Mouse (Mus musculus): ENCODE results near the gene Spin2d. TPM values are rescaled to one million over a fixed set of nuclear protein-coding genes. Genes with fewer than 3 reads are reported as not detected.
"Not testable (repeated sequence)": the region's sequence is repeated elsewhere in the genome, so short reads cannot be mapped to it uniquely, and the experiment has no call there.

The Spin2d gene
- not detected for total RNA-seq (2021)

DNA sequence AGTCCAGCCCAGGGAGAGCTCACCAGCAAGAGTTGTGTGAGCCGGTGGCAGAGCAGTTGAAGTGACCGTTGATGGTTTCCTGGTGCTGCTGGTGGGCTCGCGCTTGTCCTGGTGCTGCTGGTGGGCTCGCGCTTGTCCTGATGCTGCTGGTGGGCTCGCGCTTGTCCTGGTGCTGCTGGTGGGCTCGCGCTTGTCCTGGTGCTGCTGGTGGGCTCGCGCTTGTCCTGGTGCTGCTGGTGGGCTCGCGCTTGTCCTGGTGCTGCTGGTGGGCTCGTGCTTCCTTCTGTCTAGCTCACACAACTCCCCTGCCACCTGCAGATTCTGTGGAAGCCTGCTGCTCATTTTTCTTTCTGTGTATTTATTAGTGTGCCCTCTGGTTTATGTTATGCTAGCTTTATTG is at the start of gene Spin2d:
TSS of gene Spin2d (minus strand) at position 101 of the 400 bp plus-strand sequence.
- not testable (repeated sequence) for DNase-seq

DNA sequence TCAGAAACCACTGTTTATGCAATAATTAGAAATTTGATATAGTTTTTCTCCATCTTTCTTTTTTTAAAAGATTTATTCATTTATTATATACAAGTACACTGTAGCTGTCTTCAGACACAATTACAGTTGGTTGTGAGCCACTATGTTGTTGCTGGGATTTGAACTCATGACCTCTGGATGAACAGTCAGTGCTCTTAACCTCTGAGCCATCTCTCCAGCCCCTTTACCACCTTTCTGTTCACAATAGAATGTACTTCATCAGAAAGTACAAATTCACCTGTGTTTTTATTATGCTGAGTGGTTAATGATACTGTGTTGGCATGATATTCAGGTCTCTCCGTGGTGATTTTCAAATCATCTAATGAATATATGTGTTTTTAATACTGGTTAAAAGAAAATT is 48.6 kb upstream of the Spin2d start:
- DNase-seq, result no peak

DNA sequence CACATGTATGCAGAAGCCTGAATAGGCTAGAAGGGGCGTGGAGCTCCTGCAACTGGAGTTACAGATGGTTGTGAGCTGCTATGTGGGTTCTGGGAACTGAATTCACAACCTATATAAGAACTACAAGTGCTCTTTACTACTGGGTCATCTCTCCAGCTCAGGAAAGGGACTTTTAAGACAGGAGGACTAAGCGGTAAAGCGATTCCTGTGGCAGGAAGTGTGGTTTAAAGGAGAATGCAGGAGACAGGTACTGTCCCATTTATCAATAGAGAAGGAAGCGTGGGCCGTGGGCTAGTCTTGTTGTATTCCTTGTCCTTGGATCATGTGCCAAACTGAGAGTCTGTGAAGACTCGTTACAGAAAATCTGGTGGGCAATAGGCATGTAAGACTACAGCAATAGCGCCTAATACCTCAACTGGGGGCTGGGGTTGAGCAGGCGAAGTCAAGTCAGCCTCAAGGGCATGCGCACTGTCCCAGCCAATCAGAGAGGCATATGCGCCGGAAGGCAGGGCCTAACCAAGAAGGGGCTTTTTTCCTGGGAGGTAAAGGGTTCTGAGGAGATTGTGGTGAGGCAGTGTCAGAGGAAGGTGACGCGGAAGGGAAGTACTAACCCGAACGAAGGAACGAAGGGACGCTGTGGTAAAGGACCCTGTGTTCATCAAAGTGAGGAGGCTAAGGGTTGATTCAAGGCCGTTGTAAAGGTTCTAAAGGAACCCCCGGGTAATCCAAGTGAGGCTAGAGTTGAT is 37.2 kb upstream of the Spin2d start, which contains the start of gene Xlr4b:
TSS of gene Xlr4b (plus strand) at position 515 of the 746 bp plus-strand sequence.
- DNase-seq, result not testable (repeated sequence)

DNA sequence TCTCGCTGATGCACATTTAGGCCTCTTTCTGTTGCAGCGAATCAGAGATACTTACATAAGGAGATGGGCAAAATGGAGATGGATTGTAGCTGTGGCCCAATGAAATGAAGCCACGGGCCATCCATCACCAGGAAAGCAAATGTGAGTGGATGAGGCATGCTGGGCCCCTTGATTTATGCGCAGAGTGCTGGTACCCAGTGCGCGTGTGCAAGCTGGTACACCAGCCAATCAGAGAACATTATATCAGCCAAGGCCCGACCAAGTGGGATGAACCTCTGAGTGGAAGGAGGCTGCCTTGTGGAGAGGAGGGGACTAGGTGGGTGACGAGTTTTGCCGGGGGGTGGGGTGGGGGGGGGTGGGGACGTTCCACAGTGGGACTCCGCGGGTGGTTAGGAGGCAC is 15.1 kb upstream of the Spin2d start, which contains the start of gene Xlr3b:
TSS of gene Xlr3b (plus strand) at position 274 of the 400 bp plus-strand sequence.
- DNase-seq, result not testable (repeated sequence)

DNA sequence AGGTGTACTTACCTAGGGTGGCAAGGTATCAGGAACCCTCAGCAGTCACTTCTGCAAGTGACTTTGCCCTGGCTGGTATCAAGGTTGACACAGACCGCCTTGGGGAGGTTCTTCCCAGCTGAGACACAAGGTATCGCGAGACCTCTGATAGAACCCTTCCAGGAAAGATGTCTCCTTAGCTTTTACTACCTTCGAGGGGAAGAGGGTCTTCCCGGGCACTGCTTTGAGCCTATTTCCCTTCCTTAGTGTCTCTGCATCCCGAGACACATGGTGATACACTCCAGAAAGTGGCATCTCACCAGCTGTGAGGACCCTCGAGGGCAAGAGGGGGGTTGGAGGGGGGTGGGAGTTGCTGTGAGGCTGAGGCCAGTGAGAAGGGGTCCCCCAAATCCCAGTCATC is 27.4 kb downstream of the Spin2d start, which contains the start of gene DXBay18:
TSS of gene DXBay18 (minus strand) at position 101 of the 400 bp plus-strand sequence.
- DNase-seq, result not testable (repeated sequence)

DNA sequence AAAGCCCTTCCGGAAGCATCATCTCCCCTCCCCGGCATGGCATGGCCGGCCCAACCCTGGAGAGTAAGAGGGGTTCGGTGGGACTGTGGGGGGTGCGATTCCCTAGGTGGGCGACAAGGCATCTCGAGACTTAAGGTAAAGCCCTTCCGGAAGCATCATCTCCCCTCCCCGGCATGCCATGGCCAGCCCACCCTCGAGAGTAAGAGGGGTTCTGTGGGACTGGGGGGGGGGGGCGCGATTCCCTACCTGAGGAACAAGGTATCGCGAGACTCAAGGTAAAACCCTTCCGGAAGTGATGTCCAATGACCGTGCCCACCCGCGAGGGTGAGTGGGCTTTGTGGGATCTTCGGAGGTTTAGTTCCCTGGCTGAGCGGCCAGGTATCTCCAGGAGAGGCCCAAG is 28.3 kb downstream of the Spin2d start, which contains the start of gene Xlr5b:
TSS of gene Xlr5b (plus strand) at position 301 of the 400 bp plus-strand sequence.
- DNase-seq, result not testable (repeated sequence)

DNA sequence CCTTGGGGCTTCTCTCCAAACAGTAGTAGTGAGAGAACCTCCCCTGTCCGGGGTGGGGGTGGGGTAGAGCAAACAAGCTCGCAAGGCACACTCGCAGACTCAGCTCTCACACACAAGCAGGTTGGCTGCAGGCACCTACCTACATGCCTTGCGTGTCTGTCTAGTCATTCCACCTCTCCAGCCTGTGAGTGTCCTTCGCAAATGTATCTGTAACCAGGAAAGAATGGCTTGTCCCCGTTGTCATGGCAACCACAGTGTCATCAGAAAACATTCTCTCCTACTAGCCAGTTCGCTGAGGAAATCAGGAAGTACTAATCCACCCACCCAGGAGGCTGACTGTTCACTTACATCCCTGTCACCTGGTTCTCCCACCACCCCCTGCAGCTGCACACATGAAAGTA is 33.6 kb downstream of the Spin2d start:
- not testable (repeated sequence) for DNase-seq

Other genes starting within 250 kb of the Spin2d start
- 1 to 10 TPM; 2.3 to 2.6 TPM for gene Zfp185, start 189.7 kb downstream of the Spin2d start, total RNA-seq (2021)
- gene Pnma5, start 139.9 kb downstream of the Spin2d start, total RNA-seq (2021), result under 1 TPM; 0.14 to 0.19 TPM
- not detected for gene Pnma3, start 112.2 kb downstream of the Spin2d start, total RNA-seq (2021)
- gene Xlr4a, start 94.5 kb downstream of the Spin2d start, total RNA-seq (2021), result 1 to 10 TPM in 1 of 2 experiments, not detected in 1; 1.0 TPM
- gene Xlr3a, start 79.9 kb downstream of the Spin2d start, total RNA-seq (2021), result under 1 TPM; 0.60 to 0.72 TPM
- gene Gm14685, start 59.9 kb downstream of the Spin2d start, total RNA-seq (2021), result not detected
- gene Xlr5b, start 28.2 kb downstream of the Spin2d start, total RNA-seq (2021), result not detected
- not detected for gene DXBay18, start 27.5 kb downstream of the Spin2d start, total RNA-seq (2021)
- 1 to 10 TPM in 1 of 2 experiments, under 1 TPM in 1; 0.92 to 6.2 TPM for gene Xlr3b, start 15.2 kb upstream of the Spin2d start, total RNA-seq (2021)
- gene Xlr4b, start 37.3 kb upstream of the Spin2d start, total RNA-seq (2021), result 1 to 10 TPM in 1 of 2 experiments, under 1 TPM in 1; 0.20 to 1.3 TPM
- 1 to 10 TPM; 7.1 to 7.2 TPM for gene F8a, start 51.3 kb upstream of the Spin2d start, total RNA-seq (2021)
- not detected for gene Xlr4c, start 66.1 kb upstream of the Spin2d start, total RNA-seq (2021)
- not detected for gene Xlr3c, start 88.4 kb upstream of the Spin2d start, total RNA-seq (2021)
- gene Xlr5a, start 116.0 kb upstream of the Spin2d start, total RNA-seq (2021), result not detected
- gene Xlr5c, start 116.0 kb upstream of the Spin2d start, total RNA-seq (2021), result not detected
- not detected for gene Gm45015, start 159.9 kb upstream of the Spin2d start, total RNA-seq (2021)
- 10 to 100 TPM; 12.2 to 12.3 TPM for gene Zfp275, start 165.6 kb upstream of the Spin2d start, total RNA-seq (2021)
- not detected for gene Gm18336, start 221.7 kb upstream of the Spin2d start, total RNA-seq (2021)
- not detected for gene Zfp92, start 234.1 kb upstream of the Spin2d start, total RNA-seq (2021)